Mouse (Mus musculus) spleen, adult 10 weeks (tissue): Measurements from ENCODE around the gene Mus81. TPM values are rescaled to one million over a fixed set of nuclear protein-coding genes. Genes with fewer than 3 reads are reported as not detected.

Experiments
- polyA plus RNA-seq: library from polyadenylated mRNA; stranded (reverse); fragments of 350-450 nt; fragmentation: Illumina TruSeq; extraction: RNeasy Lipid Tissue Mini Kit (QIAGEN cat#74804); gene quantifications from one replicate; pipeline ENCODE4 v1.2.3, GENCODE M21; 2015; ENCODE audit warnings: low replicate concordance; ENCODE audit not compliant: insufficient read depth

Gene Mus81
- 11.7 TPM for polyA plus RNA-seq

DNA sequence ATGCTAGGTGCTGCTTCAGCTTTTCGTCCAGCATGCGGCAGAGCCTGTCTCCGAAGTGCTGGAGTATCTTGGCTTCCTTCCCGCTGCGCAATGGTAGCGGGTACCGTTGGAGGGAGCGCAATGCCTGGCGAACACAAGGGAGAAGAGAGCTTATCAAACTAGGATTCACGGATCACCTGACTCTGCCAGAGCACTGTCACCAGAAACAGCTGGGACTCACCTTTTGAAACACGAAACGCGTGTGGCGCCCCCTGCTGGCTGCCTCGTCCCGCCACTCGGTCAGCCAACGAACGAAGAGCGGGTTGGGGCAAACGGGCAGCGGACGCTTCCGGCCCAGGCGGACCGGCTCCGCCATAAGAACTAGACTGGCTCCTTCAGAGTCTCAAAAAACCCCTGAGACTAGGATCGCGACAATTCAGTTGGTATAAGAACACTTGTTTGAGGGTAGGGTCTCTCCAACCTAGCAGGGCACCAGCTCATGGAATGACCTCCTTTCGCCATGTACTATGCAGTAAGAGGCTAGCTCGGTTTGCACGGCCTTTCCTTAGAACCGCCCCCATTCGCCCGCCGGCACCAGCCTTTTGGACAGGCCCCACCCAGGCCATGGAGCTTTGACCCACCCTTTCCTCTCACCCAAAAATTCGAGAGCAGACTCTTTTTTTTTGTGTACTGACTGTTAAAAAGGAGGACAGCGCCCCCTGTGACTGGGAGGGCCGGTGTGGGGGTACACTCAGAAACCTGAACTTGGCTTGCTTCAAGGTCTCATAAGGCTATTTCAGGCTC, at the start of gene Mus81:
Gene Mus81, minus strand, starts transcription at position 635 of the 783 bp plus-strand sequence.

DNA sequence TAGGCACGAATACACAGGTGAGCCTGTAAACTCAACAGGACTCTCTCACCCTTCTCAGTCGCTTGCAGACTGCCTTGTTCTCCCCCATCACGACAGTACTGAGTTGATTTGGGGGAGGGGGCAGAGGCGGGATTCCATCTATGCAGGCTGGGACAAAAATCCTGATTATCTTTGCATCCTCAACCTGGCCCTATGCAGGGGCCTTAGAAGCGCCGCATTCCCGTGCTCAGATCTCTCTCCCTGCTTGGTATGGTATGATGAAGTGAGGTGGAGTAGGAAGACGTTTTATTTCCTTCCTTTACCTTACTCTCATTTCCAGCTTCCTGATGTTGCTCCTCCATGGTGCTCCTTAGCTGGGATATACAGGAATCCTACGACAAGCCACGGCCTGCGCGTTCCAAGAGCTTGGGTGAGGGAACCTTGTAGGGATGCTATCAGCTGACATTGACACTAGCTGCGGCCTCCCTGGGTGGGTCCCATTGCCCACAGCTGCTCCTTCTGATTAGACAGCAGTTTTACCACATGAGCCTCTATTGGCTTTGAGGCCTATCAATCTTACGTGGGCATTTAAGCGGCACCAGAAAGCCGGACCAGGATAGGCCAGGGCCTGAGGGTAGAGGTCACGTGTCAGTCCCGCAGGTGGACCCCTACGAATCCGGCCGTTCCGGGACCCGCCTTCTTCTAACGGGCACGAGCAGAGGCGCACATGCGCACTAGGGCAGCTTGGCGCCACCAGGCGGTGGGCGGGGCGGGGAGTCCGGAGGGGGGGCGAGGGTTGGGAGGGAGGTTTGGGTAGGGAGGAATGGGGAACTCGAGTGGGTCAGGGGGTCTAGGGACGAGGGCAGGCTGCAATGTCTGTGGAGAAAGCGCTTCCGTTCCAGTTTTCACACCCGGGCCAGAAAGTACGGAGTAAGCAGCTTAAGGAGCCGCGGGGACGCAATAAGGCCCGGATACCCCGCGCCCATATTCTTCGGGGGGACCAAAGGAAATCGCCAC, 22.1 kb upstream of the Mus81 start, which contains the start of gene Snx32:
Gene Snx32, minus strand, starts transcription at position 508 of the 996 bp plus-strand sequence.

GRCm38 (mm10) chr19:5503687-5504086, 15.5 kb upstream of the Mus81 start, which contains the start of gene 1700020D05Rik:
Gene 1700020D05Rik (minus strand): TSS chr19:5503787.

DNA sequence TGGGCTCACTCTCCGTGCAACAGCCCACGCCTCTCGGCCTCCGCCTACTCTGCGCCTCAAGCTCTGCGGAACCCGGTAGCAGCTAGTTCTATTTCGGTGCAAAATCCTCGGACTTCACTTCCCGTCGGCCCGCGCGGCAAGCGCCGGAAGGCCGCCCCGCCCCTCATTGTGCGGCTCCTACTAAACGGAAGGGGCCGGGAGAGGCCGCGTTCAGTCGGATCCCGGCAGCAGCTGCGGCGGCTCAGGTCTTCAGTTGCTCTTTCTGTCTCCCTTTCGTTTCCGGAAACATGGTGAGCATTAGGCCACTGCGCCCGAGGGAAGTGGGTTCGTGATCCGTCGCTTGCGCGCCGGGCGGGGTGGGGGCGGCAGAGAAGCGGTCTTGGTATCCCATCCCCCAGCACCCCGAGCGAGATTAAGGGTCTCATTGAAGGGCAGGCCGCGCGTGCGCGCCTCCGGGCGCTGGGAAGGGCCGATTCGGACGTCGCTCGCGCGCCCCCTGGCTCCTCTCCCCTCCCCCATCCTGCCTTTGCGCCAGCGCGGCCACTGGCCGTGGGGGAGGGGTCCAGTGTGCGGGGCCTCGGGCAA, 2.2 kb upstream of the Mus81 start, which contains the start of gene Cfl1:
Gene Cfl1, plus strand, starts transcription at position 143 of the 585 bp plus-strand sequence.

DNA sequence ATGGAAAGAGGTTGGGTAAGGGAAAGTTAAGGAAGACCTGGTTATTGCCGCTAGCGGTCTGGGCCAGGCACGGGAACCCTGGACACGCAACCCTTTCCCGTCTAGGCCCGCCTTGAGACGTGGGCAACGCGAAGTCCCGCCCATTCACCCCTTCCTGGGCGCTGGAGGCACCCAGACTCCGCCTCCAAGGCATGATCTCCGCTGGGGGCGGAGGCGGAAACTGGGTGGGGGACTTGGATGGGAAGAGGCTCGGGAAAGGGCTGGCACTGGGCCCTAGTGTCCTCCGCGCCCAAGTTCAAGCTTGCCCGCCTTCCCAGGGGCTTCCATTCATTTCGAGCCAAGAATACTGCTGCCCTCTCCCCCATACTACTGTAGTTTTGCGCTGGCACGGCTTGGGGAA, 14.5 kb downstream of the Mus81 start, which contains the start of gene Efemp2:
Gene Efemp2, plus strand, starts transcription at position 235 of the 400 bp plus-strand sequence.

DNA sequence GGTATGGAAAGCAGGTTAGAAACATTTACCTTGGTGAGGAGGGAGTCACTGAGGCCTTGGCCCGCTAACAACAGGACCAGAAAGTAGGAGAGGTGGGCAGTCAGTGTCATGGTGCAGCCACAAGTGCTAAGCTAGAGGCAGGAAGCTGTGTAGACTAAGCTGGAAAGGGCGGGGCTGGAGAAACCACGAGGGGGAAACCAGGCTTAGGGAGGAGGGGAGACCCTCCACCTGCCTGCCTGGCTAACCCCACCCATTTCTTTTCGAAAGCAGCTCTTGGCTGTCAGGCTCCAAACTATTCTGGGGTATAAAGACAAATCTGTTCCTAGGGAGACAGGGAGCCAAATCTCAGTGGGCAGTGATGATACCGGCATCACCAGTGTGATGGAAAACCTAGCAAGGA, 19.8 kb downstream of the Mus81 start, which contains the start of gene Ctsw:
Gene Ctsw, minus strand, starts transcription at position 134 of the 400 bp plus-strand sequence.

DNA sequence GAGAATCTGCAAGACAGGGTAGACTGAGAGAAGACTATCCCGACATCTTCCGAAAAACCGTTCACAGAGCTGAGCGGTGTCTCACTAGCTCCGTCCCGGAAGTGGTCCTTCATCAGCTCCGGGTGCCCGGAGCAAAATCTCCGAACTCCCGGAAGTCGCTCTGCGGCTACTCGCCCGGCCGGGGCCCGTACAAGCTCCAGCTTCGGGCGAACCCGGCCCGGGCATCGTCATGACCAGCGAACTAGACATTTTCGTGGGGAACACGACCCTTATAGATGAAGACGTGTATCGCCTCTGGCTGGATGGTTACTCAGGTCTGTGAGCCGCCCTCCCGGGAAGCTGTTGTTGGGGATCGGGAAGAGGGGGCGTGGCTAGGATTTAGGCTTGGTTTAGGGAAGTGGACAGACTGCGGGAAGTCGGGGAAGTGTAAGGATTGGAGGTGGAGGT, 27.7 kb downstream of the Mus81 start, which contains the start of gene Fibp:
Gene Fibp, plus strand, starts transcription at position 151 of the 447 bp plus-strand sequence.

DNA sequence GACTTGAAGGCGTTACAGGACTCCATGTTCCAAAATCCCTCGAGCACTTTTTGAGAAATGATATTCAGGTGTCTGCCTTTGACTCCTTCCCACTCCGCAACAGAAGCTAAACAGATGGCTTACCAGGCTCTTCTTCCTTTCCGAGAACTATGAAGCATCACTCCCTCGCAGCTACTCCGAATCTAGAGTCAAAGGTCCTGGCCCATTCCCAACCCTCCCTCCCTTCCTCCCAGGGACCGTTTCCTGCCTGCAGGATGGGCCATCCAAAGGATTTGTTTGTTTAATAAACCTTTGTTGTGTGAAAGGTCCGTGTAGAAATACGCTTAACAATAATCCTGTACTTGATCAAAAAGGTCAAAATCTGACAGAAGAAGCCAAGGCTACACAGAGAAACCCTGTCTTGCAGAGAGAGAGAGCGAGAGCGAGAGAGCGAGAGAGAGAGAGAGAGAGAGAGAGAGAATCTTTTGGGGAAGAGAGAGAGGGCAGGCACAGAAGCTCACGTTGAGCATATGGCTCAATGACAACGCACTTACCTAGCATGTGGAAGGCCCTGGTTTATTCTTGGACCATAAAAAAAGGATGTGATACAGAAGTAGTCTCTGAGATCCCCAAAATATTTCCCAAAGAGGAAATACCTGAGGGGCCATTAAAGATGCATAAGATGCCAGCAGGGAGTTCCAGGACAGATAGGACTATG, 30.3 kb downstream of the Mus81 start, which contains the start of gene Ccdc85b:
Gene Ccdc85b, minus strand, starts transcription at position 149 of the 697 bp plus-strand sequence.

GRCm38 (mm10) chr19:5447515-5448353, 40.5 kb downstream of the Mus81 start, which contains the start of gene Fosl1:
Gene Fosl1 (plus strand): TSS chr19:5447547.

Other genes with a start within 250 kb of the Mus81 start
- 26.8 TPM for gene Pacs1, start 215.3 kb downstream of the Mus81 start, polyA plus RNA-seq
- gene Sf3b2, start 192.9 kb downstream of the Mus81 start, polyA plus RNA-seq: 171 TPM
- 0.18 TPM for gene Gal3st3, start 190.1 kb downstream of the Mus81 start, polyA plus RNA-seq
- gene Catsper1, start 152.7 kb downstream of the Mus81 start, polyA plus RNA-seq: not detected
- not detected for gene Cst6, start 138.8 kb downstream of the Mus81 start, polyA plus RNA-seq
- 39.4 TPM for gene Eif1ad, start 121.7 kb downstream of the Mus81 start, polyA plus RNA-seq
- gene Banf1, start 121.2 kb downstream of the Mus81 start, polyA plus RNA-seq: 122 TPM
- gene Sart1, start 99.7 kb downstream of the Mus81 start, polyA plus RNA-seq: 46.2 TPM
- not detected for gene Tsga10ip, start 85.9 kb downstream of the Mus81 start, polyA plus RNA-seq
- 91.5 TPM for gene Drap1, start 63.4 kb downstream of the Mus81 start, polyA plus RNA-seq
- gene AI837181, start 63.3 kb downstream of the Mus81 start, polyA plus RNA-seq: 13.6 TPM
- gene Fosl1, start 40.9 kb downstream of the Mus81 start, polyA plus RNA-seq: not detected
- 1.9 TPM for gene Ccdc85b, start 30.5 kb downstream of the Mus81 start, polyA plus RNA-seq
- gene Fibp, start 27.8 kb downstream of the Mus81 start, polyA plus RNA-seq: 48.7 TPM
- gene Ctsw, start 19.9 kb downstream of the Mus81 start, polyA plus RNA-seq: 42.6 TPM
- gene Efemp2, start 14.4 kb downstream of the Mus81 start, polyA plus RNA-seq: 4.0 TPM
- gene Cfl1, start 2.1 kb upstream of the Mus81 start, polyA plus RNA-seq: 1,502 TPM
- gene 1700020D05Rik, start 15.4 kb upstream of the Mus81 start, polyA plus RNA-seq: 2.5 TPM
- 11.0 TPM for gene Snx32, start 22.1 kb upstream of the Mus81 start, polyA plus RNA-seq
- not detected for gene Ovol1, start 72.2 kb upstream of the Mus81 start, polyA plus RNA-seq
- 1.7 TPM for gene Ap5b1, start 79.6 kb upstream of the Mus81 start, polyA plus RNA-seq
- 23.7 TPM for gene Rnaseh2c, start 113.5 kb upstream of the Mus81 start, polyA plus RNA-seq
- gene Kat5, start 121.8 kb upstream of the Mus81 start, polyA plus RNA-seq: 44.8 TPM
- 29.6 TPM for gene Rela, start 149.1 kb upstream of the Mus81 start, polyA plus RNA-seq
- 103 TPM for gene Sipa1, start 175.3 kb upstream of the Mus81 start, polyA plus RNA-seq
- 12.7 TPM for gene Map3k11, start 200.3 kb upstream of the Mus81 start, polyA plus RNA-seq
- 25.8 TPM for gene Pcnx3, start 200.5 kb upstream of the Mus81 start, polyA plus RNA-seq
- gene Kcnk7, start 216.0 kb upstream of the Mus81 start, polyA plus RNA-seq: not detected
- 29.0 TPM for gene Ehbp1l1, start 237.9 kb upstream of the Mus81 start, polyA plus RNA-seq
- 8.4 TPM for gene Fam89b, start 241.3 kb upstream of the Mus81 start, polyA plus RNA-seq